Mouse (Mus musculus) CD4-positive helper T cell, adult 2 months (primary cell): ENCODE measurements around the gene Necap1.

Source experiments
- DNase-seq: peaks from one replicate; pipeline ENCODE4 v3.0.0-alpha.2; 2012; ENCODE audit warnings: low read depth, missing footprints, low spot score

The Necap1 gene

GRCm38 (mm10) chr6:122883603-122884002 lies 9.3 kb downstream of the Necap1 start:
- DNase-seq: no peak

DNA sequence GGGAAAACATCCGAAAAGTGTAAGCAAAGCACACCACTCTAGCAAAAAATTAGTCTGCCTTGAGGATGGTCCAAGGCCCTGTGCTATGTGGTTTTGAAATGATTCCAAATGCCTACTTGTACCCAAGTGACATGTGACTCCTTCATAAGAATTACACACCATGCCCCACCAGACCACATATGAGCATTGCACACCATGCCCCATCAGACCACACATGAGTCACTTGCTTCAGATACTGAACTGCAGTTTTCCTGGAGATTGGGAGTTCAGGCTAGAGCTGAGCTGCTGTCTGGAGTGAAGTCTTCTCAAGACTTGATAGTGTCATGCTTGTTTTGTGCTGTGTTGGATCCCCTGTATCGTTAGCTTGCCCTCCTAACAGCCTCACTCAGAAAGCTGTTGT lies 15.3 kb downstream of the Necap1 start:
- no peak for DNase-seq

GRCm38 (mm10) chr6:122892442-122893049 lies 18.3 kb downstream of the Necap1 start:
- peak; percentile 46 for DNase-seq

GRCm38 (mm10) chr6:122919922-122920321 lies 45.6 kb downstream of the Necap1 start:
- no peak for DNase-seq

GRCm38 (mm10) chr6:122921451-122921850 lies 47.2 kb downstream of the Necap1 start, which contains the start of gene Clec4a1:
Clec4a1 (plus strand) TSS chr6:122921848.
- DNase-seq: no peak

DNA sequence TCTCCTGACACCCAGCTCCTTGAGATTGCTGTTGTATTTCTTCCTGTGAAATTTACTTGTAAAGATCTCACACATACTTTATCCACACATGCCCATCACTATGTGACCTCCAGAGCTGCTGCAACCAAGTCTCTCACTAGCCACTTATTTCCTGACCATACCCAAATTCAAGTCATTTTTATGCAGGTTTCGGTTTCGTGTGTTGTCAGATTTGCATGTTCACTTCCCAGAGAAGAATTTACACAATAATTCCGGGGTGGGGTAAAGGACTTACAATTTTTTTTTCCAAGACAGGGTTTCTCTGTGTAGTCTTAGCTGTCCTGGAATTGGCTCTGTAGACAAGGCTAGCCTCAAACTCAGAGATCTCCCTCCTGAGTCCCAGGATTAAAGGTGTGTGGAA lies 60.6 kb downstream of the Necap1 start:
- DNase-seq: no peak
